ENCODE assay signal across 9 mouse cellular contexts in genomic region chr5:134235111-134235510, GRCm38 (mm10). TPM values are rescaled to one million over a fixed set of nuclear protein-coding genes. Genes with fewer than 3 reads are reported as not detected.
DNase-seq lines count a peak whose midpoint lies in the region; ATAC-seq and TF ChIP-seq lines count a peak whose summit lies in the region.
"Had no signal": no experiment of that assay in that cellular context is flagged by ENCODE, and none has a peak within 500 bp of the region (broad histone marks: within the 10 kb centered on the region; RNA-seq: fewer than 3 reads in every experiment).

No protein-coding gene starts in this region.

- intact Hi-C loops in heart, adult 2 months (cut with DNase I), result no loop called here

- WGBS in heart, embryonic 14.5 days, result 16% methylated on average over 6 of the region's 6 CpGs
- WGBS in heart, adult 2 months, result 19% methylated on average over 6 of the region's 6 CpGs
- WGBS in embryonic facial prominence, embryonic 14.5 days, result 13% methylated on average over 6 of the region's 6 CpGs

- peaks cover 47% of the 10 kb centered on the region for H3K36me3 ChIP-seq in heart, embryonic 14.5 days (ENCODE audit: control insufficient read depth, insufficient read depth, low read length)
- H3K36me3 ChIP-seq in heart, adult 2 months (ENCODE audit: control insufficient read depth, insufficient read depth, low read length), result no peaks in the 10 kb centered on the region
- H3K36me3 ChIP-seq in embryonic facial prominence, embryonic 14.5 days (ENCODE audit: control insufficient read depth, insufficient read depth, low read length), result peaks cover 46% of the 10 kb centered on the region

- no peak for TF ChIP-seq POLR2A in heart, adult 2 months (IDR thresholded peaks at IDR 0.05; ENCODE audit: insufficient read depth, low read depth, low read length)

- no peaks in the 10 kb centered on the region for H3K79me2 ChIP-seq in heart, adult 2 months (replicated peaks; ENCODE audit: control insufficient read depth, insufficient read depth, low read length)

- TF ChIP-seq EP300 in heart, adult 2 months (IDR thresholded peaks at IDR 0.05; ENCODE audit: insufficient read depth, low read depth, low read length), result no peak

- H3K4me3 ChIP-seq in heart, embryonic 14.5 days (ENCODE audit: control insufficient read depth in 1 of 2, insufficient read depth in 1 of 2, low read depth in 1 of 2, low read length in 2 of 2), result no peak overlapping the region
- H3K4me3 ChIP-seq in heart, adult 2 months, result no peak overlapping the region
- no peak overlapping the region for H3K4me3 ChIP-seq in embryonic facial prominence, embryonic 14.5 days (ENCODE audit: low read depth, low read length)

- DNase-seq in heart, adult 2 months, result no peak
- peak; percentile 62 for DNase-seq in MN1 (ENCODE audit: low spot score)
- DNase-seq in embryonic facial prominence, embryonic 14.5 days (ENCODE audit: low spot score), result peak; percentile 90
- peak; percentile 52 for DNase-seq in kidney, adult 9 months
- DNase-seq in lung, postnatal 14 days, result peak; percentile 68
- no peak for DNase-seq in natural killer cell, adult 2 months (ENCODE audit: low spot score in 2 of 2)
- DNase-seq in urinary bladder, adult 2 months (ENCODE audit: low spot score), result no peak

- peak overlapping the region; percentile 28 to 62; a peak in 3 of 4 replicates for H3K27ac ChIP-seq in heart, embryonic 14.5 days (replicated peaks in 1 of 2; ENCODE audit: control insufficient read depth in 1 of 2, insufficient read depth in 1 of 2, low read depth in 2 of 2, low read length in 2 of 2)
- no peak overlapping the region for H3K27ac ChIP-seq in heart, adult 2 months
- peak overlapping the region; percentile 66 for H3K27ac ChIP-seq in embryonic facial prominence, embryonic 14.5 days (replicated peaks; ENCODE audit: low read depth, low read length)

- no peaks in the 10 kb centered on the region for H3K9me3 ChIP-seq in heart, embryonic 14.5 days (ENCODE audit: control insufficient read depth, low read length)
- no peaks in the 10 kb centered on the region for H3K9me3 ChIP-seq in embryonic facial prominence, embryonic 14.5 days (ENCODE audit: control insufficient read depth, low read length)

- peaks cover 19 to 40% of the 10 kb centered on the region in 2 experiments for H3K4me1 ChIP-seq in heart, embryonic 14.5 days (ENCODE audit: control insufficient read depth in 2 of 2, insufficient read depth in 2 of 2, low read length in 2 of 2)
- H3K4me1 ChIP-seq in heart, adult 2 months (ENCODE audit: control insufficient read depth, insufficient read depth, low read length), result peaks cover 13% of the 10 kb centered on the region
- peaks cover 8% of the 10 kb centered on the region; the same call in 1 of the 2 replicates for H3K4me1 ChIP-seq in embryonic facial prominence, embryonic 14.5 days (ENCODE audit: control insufficient read depth, insufficient read depth, low read length)

- peak overlapping the region; percentile 31; the same call in 1 of the 2 replicates for H3K9ac ChIP-seq in heart, embryonic 14.5 days (ENCODE audit: low read length)
- H3K9ac ChIP-seq in heart, adult 2 months (ENCODE audit: low read depth, low read length), result no peak overlapping the region
- H3K9ac ChIP-seq in embryonic facial prominence, embryonic 14.5 days (ENCODE audit: low read depth, low read length), result no peak overlapping the region

- no peaks in the 10 kb centered on the region for H3K27me3 ChIP-seq in heart, embryonic 14.5 days (ENCODE audit: control insufficient read depth, insufficient read depth, low read length)
- H3K27me3 ChIP-seq in heart, adult 2 months (ENCODE audit: control insufficient read depth, insufficient read depth, low read length), result no peaks in the 10 kb centered on the region
- no peaks in the 10 kb centered on the region for H3K27me3 ChIP-seq in embryonic facial prominence, embryonic 14.5 days (replicated peaks; ENCODE audit: control insufficient read depth, insufficient read depth, low read length)
- H3K27me3 ChIP-seq: Patski had no signal

- no peak for TF ChIP-seq CTCF in heart, adult 2 months (IDR thresholded peaks at IDR 0.05)

- no peak overlapping the region for H3K4me2 ChIP-seq in heart, embryonic 14.5 days (ENCODE audit: low read length)
- no peak overlapping the region for H3K4me2 ChIP-seq in embryonic facial prominence, embryonic 14.5 days (ENCODE audit: low read depth, low read length)

- no peak for ATAC-seq in heart, embryonic 14.5 days (ENCODE audit: insufficient number of reproducible peaks, insufficient read depth, low FRiP score, low read depth)
- peak; percentile 32 for ATAC-seq in embryonic facial prominence, embryonic 14.5 days (ENCODE audit: low read depth)
- ATAC-seq: Patski had no signal

RNA-seq across cellular contexts. Expression of gene Ncf1, which starts 5.7 kb away (rescaled TPM):
- polyA plus RNA-seq in heart, embryonic 14.5 days (2014; fragmentation: Nextera tagmentation; extraction: Ambion mirVana), result 3.0 and 3.4 TPM in 2 replicates
- 1 to 10 TPM; 6.7 to 8.2 TPM for total RNA-seq in heart, adult 2 months (2021)
- 3.4 and 5.7 TPM in 2 replicates for polyA plus RNA-seq in heart, adult 2 months (2012; rRNA removed)
- polyA plus RNA-seq in embryonic facial prominence, embryonic 14.5 days (2014; fragmentation: Nextera tagmentation; extraction: Ambion mirVana), result 7.2 TPM in 2 replicates
- polyA plus RNA-seq in urinary bladder, adult 2 months (2012; rRNA removed), result 18.8 and 30.3 TPM in 2 replicates

RNA-seq across cellular contexts. Expression of gene Gtf2ird2, which starts 51.3 kb away (rescaled TPM):
- polyA plus RNA-seq in heart, embryonic 14.5 days (2014; fragmentation: Nextera tagmentation; extraction: Ambion mirVana), result 6.2 and 6.5 TPM in 2 replicates
- 1 to 10 TPM; 5.3 to 5.7 TPM for total RNA-seq in heart, adult 2 months (2021)
- polyA plus RNA-seq in heart, adult 2 months (2012; rRNA removed), result 3.7 and 5.4 TPM in 2 replicates
- 6.6 and 7.3 TPM in 2 replicates for polyA plus RNA-seq in embryonic facial prominence, embryonic 14.5 days (2014; fragmentation: Nextera tagmentation; extraction: Ambion mirVana)
- polyA plus RNA-seq in urinary bladder, adult 2 months (2012; rRNA removed), result 9.4 and 10.9 TPM in 2 replicates

RNA-seq across cellular contexts. Expression of gene Rcc1l, which starts 58.5 kb away (rescaled TPM):
- polyA plus RNA-seq in heart, embryonic 14.5 days (2014; fragmentation: Nextera tagmentation; extraction: Ambion mirVana), result 18.8 and 21.5 TPM in 2 replicates
- total RNA-seq in heart, adult 2 months (2021), result 10 to 100 TPM; 30.2 to 33.7 TPM
- 19.8 and 23.5 TPM in 2 replicates for polyA plus RNA-seq in heart, adult 2 months (2012; rRNA removed)
- polyA plus RNA-seq in embryonic facial prominence, embryonic 14.5 days (2014; fragmentation: Nextera tagmentation; extraction: Ambion mirVana), result 26.1 and 27.3 TPM in 2 replicates
- polyA plus RNA-seq in urinary bladder, adult 2 months (2012; rRNA removed), result 14.4 and 18.2 TPM in 2 replicates

Comparison
In these comparisons a context has a peak if more than half of its experiments do, and no peak if none do; other contexts are left out.
1. DNase-seq: peak in MN1 (single experiment), embryonic facial prominence, embryonic 14.5 days (single experiment), kidney, adult 9 months (single experiment) and lung, postnatal 14 days (single experiment); none in heart, adult 2 months (0 of 2), natural killer cell, adult 2 months (0 of 2) and urinary bladder, adult 2 months (single experiment).